Mouse (Mus musculus): ENCODE results near the gene S100a6.

GRCm38 (mm10) chr3:90597736-90598135 is 14.9 kb upstream of the S100a6 start:
- TF ChIP-seq POLR2A (IDR thresholded peaks at IDR 0.05; ENCODE audit: low read depth, low read length): no peak
- TF ChIP-seq CTCF (IDR thresholded peaks at IDR 0.05; ENCODE audit: borderline replicate concordance, insufficient read depth, low read length): no peak

Data from embryonic fibroblast, embryonic 13.5 days (primary cell).